Mouse (Mus musculus) urinary bladder, postnatal 25 days (tissue): ENCODE data around the gene Olfr90.

Experiments used
- DNase-seq: peaks from one replicate; pipeline ENCODE4 v3.0.0; 2022; ENCODE audit warnings: low spot score

Olfr90 gene

DNA sequence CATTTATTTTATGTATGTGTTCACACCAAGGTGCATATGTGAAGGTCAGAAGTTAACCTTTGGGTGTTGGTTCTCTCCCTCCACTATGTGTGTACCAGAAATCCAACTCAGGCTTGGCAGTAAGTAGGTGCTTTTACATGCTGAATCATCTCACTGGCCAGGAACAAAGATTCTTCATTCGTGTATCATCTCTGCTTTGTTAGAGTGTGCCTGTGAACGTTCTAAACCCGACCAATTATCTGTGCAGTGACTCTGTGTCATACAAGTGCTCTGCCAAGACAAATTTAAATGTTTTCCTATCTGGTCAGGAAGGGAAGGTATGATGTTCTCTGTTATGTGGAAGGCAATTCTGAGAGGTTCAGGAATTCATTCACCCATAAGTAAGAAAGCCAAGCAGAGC, 26.9 kb downstream of the Olfr90 start:
- no peak for DNase-seq

DNA sequence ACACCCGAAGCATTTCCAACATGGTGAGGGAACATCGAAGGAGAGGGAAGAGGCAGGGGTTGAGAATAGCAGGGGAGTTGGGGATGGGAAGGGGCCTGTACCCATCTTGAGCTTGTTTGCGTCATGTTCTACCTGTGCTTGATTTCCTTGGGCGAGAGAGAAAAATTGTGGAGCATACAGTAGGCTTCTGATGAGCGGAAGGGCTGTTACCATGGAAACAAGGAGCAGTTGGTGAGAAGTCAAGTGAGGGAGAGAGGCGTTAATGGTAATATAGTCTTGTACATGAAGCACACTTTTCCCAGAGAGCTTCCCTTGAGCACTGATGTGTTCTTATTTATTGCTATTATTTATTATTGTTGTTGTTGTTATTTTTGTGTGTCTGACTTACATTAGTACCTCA, 31.3 kb downstream of the Olfr90 start:
- no peak for DNase-seq

DNA sequence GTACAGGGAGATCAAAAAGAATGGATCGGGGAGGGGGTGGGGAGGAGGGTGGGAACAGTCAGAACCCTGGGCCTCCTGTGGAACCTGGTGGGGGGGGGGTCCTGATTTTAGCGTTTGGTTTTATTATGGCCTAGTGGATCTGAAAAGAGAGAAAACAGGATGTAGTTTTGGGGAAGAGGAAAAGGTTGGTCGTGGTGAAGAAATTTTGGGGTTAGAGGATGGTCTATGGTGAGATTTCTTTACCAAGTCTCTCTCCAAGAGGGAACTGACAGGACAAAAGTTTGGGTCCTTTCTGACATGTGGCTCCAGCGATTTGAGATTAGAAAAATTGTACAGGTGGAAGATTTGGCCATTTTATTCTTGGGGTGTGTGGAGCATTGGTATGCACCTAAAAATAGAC, 36.6 kb downstream of the Olfr90 start:
- DNase-seq: no peak

DNA sequence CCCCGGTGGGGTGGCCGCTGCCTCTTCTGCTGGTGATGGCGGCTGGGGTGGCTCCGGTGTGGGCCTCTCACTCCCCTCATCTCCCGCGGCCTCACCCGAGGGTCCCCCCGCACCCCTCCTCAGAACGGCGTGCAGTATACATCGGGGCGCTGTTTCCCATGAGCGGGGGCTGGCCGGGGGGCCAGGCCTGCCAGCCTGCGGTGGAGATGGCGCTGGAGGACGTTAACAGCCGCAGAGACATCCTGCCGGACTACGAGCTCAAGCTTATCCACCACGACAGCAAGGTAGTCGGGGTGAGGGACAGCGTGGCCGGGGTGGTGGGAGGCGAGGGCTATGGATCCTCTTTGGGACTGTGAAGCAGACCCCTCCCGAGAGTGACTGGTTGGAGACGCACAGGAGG, 37.4 kb downstream of the Olfr90 start:
- no peak for DNase-seq

DNA sequence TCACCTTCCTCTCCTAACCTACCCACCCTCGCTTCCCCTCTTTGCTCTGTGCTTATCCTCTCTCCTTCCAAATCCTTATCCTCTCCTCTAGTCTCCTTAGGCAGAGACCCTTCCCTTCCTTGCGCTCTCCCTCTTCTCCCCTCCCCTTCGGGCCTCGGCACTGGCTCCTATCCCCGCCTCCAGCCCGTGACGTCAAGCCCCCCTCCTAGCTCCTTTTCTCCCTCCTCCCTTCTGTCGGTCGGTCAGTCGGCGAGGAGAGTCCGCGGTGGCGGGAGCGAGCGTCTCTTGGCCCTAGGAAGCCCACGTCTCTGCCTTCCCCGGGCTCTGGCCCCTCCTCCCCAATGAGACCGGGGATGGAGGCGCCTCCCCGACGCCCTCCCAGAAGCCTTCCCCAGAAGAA, 37.9 kb downstream of the Olfr90 start:
- DNase-seq: peak; percentile 72

DNA sequence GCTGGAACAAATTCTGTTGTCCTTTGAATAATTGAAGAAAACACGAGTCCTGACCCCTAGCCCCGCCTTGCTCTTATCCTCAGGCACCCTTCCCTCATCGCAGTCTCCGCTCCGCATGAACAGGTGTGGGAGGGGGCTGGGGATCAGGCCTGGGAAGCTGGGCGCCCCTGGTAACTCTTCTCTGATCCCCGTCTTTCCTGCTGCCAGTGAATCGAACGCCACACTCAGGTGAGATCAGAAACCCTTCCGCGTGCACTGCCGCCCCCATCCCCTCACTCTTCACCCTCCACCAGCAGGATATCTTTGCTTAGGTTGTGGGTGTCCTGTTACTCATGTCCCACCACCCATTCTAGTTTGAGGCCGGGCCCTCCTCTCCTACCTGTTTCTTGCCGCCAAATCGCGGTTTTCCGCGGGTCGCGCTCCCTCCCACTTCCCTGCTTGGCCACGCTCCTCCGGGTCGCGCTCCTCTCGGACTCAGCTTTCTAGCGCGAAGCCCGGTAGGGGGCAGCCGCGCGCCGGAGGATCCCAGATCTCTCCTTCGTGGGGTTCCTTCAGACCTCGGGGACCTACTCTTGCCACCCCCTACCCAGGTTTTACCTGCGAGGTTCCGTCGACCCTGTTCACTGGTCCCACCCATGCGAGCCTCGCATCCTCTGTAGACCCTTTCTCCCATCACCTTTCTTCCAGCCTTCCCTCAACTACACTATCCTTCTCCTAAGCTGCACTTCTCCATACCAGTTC, 38.6 kb downstream of the Olfr90 start:
- DNase-seq: peak; percentile 65

DNA sequence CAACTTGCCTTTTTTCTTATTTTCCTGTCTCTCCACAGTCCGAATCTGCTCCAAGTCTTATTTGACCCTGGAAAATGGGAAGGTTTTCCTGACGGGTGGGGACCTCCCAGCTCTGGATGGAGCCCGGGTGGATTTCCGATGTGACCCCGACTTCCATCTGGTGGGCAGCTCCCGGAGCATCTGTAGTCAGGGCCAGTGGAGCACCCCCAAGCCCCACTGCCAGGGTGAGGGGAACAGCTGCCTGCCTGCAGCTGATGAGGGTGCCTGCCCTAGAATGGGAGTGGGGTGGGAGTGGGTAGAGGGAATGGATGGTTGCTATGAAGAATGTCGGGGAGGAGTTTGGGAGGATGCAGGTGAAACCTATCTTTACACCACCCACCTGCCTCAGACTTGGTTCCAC, 39.9 kb downstream of the Olfr90 start:
- no peak for DNase-seq

DNA sequence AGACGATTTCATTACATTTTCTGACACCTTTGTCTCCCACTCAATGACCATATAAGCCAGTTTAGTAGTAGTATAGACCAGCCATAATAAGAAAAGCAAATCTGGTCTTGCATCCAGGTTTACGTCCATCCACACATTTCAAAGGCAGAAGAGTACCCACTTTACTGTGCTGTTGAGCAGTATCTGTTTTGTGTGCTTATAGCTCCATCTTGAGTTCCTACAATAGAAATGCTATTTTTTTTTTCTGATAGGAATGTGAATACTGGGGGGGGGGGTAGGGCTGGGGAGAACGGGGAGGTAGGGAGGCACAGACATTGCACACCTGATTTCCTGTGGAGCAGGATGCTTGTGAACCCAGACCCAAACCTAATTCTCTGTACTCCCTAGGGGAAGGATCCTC, 40.3 kb downstream of the Olfr90 start:
- no peak for DNase-seq

DNA sequence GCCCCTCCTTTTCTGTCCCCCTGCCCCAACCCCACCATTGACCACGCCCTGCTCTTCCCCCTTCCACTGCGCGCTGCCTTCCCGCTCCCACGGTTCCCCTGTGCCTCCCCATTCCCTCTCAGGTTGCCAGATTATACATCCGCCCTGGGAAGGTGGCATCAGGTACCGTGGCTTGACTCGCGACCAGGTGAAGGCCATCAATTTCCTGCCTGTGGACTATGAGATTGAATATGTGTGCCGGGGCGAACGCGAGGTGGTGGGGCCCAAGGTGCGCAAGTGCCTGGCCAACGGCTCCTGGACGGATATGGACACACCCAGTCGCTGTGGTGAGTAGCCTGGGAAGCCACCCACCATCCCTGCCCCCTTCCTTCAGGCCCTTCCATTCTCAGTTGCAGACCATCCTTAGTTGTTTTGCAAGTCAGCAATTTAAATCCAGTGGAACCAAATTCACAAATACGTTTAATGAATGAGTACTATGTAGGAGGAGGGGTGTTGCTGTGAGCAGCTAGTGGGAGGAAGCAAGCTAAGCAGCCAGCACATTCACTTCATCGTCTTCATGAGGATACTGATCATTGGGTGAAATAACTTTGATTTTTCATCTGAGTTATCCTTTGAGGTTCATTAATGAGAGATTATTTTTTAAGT, 40.8 kb downstream of the Olfr90 start:
- no peak for DNase-seq

DNA sequence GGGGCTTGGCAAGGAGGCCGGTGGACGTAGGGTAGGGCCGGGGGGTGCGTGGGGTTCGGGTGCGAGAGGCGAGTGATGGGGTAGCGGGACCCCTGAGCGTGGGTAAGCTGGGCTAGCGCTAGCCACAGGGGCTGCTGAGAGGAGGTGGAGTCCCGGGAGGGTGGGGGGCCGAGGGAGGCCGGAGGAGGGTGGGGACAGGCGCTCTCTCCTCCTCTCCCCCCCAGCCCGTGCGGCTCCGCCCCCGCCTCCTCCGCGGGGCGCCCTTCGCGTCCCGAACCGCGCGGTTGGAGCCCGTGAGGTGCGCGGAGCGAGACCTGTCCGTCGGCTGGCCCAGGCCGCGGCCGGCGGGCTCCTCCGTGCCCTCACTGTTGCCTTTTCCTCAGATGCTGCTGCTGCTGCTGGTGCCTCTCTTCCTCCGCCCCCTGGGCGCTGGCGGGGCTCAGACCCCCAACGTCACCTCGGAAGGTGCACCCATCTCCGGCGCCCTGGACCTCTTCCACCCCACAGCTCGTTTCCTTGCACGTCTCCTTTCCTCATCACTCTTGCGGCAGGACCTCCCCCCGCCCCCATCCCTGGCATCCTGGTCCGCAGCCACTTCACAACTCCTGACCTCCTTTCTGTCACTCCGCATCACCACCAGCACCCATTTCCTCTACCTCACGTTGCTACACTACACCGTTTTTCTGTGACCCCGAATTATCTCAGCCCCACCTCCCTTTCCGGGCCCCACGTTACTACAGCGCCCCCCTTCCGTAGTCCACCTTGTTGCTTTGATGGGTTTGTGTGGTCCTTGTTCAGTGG, 41.8 kb downstream of the Olfr90 start:
- peak; percentile 44 for DNase-seq

DNA sequence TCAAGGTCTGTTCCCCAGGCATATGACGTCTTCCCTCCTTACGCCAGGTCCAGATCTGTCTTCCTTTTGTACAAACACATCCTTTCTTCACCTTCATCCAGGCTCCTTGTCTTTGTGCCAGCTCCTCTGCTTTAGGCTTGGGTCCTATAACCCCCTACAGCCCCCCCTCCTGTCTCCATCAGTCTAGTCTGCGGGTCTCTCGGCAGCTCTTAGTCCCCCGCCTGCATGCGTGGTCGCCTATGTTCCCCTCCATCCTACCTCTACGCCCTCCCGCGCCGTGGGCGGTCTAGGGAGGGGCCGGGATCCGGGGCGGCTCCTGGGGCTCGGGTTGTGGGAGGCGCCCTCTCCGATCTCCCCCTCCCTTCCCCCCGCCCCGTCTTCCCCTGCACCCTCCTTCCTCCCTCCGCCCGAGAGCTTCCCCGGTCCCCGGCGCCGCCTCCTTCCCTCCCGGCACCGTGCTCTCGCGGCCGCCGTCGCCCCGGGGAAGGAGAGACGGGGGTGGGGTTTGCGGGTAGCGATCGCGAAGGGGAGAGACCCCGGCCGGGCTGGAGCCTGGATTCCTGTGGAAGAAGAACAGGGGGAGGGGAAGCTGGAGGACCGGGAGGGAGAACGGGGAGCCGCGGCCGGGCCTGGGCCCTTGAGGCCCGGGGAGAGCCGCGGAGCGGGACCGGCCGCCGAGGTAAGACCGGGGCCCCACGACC, 42.5 kb downstream of the Olfr90 start, which contains the start of gene Gabbr1:
Gene Gabbr1 (plus strand): TSS at position 356 of the 701 bp plus-strand sequence.
- peak; percentile 66 for DNase-seq

DNA sequence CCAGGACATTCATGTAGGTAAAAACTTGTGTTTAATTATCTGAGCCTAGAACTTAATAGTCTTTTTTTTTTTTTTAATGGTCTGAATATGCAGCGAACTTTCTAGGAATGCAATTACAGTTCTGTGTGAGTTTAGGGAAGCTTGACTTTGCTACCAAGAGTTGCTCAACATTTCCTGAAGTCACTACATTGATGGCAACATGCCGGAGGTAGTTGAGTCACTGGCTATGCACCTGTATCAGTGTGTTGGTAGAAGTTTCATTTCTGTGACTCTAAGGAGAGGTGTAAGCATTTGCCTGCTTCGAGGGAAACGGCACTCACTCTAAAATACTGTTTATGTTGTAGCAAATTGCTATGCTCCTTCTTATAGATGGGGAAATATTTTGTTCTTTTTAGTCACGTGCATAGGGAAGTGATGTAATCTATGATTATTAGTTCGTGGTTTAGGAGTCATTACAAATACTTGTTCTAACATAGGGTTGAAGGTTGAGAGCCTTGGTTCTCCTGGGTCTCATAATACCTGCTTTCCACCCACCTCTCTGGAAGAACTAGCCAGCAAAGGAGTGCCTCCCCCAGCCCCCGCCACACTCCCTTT, 43.6 kb downstream of the Olfr90 start:
- DNase-seq: no peak

DNA sequence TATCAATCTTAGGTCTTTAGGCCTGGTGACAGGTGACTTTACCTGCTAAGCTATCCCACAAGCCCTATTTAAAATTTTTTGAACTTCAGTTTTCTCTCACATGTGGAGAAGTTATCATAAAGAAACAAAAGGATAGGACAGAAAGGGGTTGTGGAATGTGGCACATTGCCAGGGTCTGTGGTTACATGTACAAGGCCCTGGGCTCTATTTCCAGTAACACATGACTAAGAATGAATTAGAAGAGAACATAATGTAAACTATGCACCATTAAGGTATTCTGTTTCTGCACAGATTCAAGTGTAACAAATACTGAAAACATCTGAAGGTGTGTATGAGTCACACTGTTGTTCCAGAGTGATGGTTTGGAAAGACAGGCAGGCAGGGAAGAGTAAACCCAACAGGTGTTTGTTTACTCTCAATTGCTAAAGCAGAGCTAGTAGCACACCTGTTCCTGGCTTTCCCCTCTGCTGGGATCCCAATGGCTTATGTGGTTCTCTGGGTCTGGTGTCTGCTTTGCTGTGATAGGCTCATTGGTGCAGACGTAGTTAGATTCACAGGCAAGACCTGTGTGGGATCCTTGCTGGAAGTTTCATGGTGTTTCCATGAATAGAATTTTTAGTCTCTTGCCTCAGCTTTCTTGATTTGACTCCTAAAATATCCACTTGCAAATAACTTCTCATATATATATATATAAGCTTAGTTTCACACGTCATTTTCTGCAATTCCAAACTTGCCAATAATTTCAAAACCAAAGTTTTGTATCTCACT, 49.0 kb downstream of the Olfr90 start:
- DNase-seq: no peak
